Mouse (Mus musculus): ENCODE measurements around the gene Poln. TPM values are rescaled to one million over a fixed set of nuclear protein-coding genes. Genes with fewer than 3 reads are reported as not detected.

The Poln gene
- polyA plus RNA-seq, 1 experiment, result 1.5 TPM

DNA sequence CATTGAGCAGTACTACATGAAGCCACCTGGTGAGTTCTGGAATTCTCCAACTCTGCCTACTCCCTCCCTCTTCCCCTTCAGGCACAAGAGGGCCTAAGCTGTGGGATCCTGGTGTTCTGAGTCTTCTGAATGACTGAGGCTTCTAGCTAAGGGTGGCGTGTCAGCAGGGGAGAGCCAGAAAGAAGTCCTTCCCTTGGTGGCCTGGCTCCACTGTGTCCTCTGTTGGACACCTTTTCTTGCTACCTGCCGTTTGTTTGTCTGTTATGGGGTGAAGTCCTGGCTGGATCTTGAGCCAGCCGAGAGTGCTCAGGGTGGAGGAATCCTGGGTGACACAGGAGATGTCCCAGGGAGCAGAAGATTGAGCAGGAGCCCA is 170.8 kb downstream of the Poln start:
- no peaks in the 10 kb centered on the region for H3K36me3 ChIP-seq (ENCODE audit: control insufficient read depth, insufficient read depth, low read length, poor library complexity, severe bottlenecking)
- peaks cover 2% of the 10 kb centered on the region for H3K4me1 ChIP-seq (ENCODE audit: control insufficient read depth, insufficient read depth, low read length)
- peaks cover 11% of the 10 kb centered on the region; the same call in 1 of the 2 replicates for H3K27me3 ChIP-seq (ENCODE audit: control insufficient read depth, insufficient read depth, low read length, poor library complexity, severe bottlenecking)
- H3K9me3 ChIP-seq (replicated peaks; ENCODE audit: control insufficient read depth, insufficient read depth, low read length, poor library complexity, severe bottlenecking), result no peaks in the 10 kb centered on the region
- TF ChIP-seq EP300 (IDR thresholded peaks at IDR 0.05; ENCODE audit: insufficient read depth, low read depth, low read length) (no peak), POLR2A (IDR thresholded peaks at IDR 0.05; ENCODE audit: insufficient read depth, low read length) (no peak), CTCF (IDR thresholded peaks at IDR 0.05; ENCODE audit: low read depth, low read length) (no peak)
- no peak overlapping the region for H3K4me3 ChIP-seq (ENCODE audit: low read depth, low read length)
- no peak overlapping the region for H3K9ac ChIP-seq (ENCODE audit: low read depth, poor library complexity, severe bottlenecking)
- H3K27ac ChIP-seq (ENCODE audit: insufficient read depth, low read length), result no peak overlapping the region

DNA sequence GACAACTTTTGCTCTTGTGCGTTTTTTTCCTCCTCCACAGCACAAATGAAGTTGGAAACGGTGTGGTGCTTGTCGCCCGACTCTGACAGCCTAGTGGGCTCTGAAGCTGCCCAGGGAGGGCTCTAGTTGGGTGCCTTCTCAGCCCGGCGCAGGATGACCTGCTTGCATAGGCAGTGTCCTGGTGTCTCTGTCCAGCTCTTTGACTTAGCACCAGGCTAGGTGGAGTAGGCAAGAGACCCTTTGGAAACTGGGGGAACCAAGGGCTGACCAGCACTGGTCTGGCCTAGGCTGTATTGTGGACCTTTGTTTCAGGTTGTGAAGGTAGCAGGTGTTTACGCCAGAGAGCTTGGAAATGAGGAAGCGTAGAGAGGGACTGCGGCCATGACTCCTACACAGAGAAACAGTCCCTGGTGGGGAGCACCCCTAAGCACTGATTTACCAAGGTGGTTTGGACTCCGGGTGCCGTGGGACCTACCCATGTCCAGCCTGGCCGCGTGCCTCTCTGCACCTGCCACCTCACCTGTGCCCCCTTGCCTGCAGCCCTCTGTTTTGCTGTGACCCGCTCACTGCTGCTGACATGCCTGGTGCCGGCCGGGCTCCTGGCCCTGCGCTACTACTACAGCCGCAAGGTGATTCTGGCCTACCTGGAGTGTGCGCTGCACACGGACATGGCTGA is 171.3 kb downstream of the Poln start:
- peaks cover 2% of the 10 kb centered on the region for H3K4me1 ChIP-seq (ENCODE audit: control insufficient read depth, insufficient read depth, low read length)
- H3K36me3 ChIP-seq (ENCODE audit: control insufficient read depth, insufficient read depth, low read length, poor library complexity, severe bottlenecking), result no peaks in the 10 kb centered on the region
- peaks cover 11% of the 10 kb centered on the region; the same call in 1 of the 2 replicates for H3K27me3 ChIP-seq (ENCODE audit: control insufficient read depth, insufficient read depth, low read length, poor library complexity, severe bottlenecking)
- H3K9ac ChIP-seq (ENCODE audit: low read depth, poor library complexity, severe bottlenecking), result no peak overlapping the region
- no peak overlapping the region for H3K27ac ChIP-seq (ENCODE audit: insufficient read depth, low read length)
- H3K4me3 ChIP-seq (ENCODE audit: low read depth, low read length), result peak overlapping the region; percentile 71
- TF ChIP-seq POLR2A (IDR thresholded peaks at IDR 0.05; ENCODE audit: insufficient read depth, low read length) (no peak), EP300 (IDR thresholded peaks at IDR 0.05; ENCODE audit: insufficient read depth, low read depth, low read length) (no peak), CTCF (IDR thresholded peaks at IDR 0.05; ENCODE audit: low read depth, low read length) (no peak)
- no peaks in the 10 kb centered on the region for H3K9me3 ChIP-seq (replicated peaks; ENCODE audit: control insufficient read depth, insufficient read depth, low read length, poor library complexity, severe bottlenecking)

DNA sequence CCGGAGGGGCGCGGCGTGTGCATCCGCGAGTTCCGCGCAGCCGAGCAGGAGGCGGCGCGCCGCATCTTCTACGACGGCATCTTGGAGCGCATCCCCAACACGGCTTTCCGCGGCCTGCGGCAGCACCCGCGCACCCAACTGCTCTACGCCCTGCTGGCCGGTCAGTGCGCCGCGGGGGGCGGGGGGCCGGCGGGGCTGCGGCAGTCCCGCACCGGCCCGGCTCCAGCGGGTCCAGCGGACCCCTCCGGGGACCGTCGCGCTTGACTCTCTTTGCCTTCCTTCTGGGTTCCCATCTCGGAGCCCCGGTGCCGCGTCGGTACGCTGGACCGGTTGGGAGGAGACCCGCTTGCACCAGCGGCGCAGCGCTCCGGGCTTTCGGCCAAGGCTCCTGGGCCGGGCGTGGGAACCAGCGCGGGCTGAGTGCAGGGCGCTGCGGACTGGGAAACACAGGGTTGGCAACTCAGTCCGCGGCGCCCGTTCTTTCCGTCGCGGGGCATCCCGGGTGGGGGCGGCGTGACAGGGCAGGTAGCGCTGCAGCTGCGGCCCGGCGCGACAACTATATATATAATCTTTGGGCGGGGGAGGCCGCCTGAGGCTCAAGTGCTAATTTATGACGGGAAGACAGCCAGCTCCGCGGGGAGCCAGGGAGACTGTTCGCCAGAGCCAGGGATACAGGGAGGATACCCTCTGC is 172.1 kb downstream of the Poln start:
- H3K9ac ChIP-seq (ENCODE audit: low read depth, poor library complexity, severe bottlenecking), result peak overlapping the region; percentile 66
- H3K4me1 ChIP-seq (ENCODE audit: control insufficient read depth, insufficient read depth, low read length), result peaks cover 2% of the 10 kb centered on the region
- peak overlapping the region; percentile 71 for H3K4me3 ChIP-seq (ENCODE audit: low read depth, low read length)
- H3K27me3 ChIP-seq (ENCODE audit: control insufficient read depth, insufficient read depth, low read length, poor library complexity, severe bottlenecking), result peaks cover 11% of the 10 kb centered on the region; the same call in 1 of the 2 replicates
- H3K9me3 ChIP-seq (replicated peaks; ENCODE audit: control insufficient read depth, insufficient read depth, low read length, poor library complexity, severe bottlenecking), result no peaks in the 10 kb centered on the region
- H3K36me3 ChIP-seq (ENCODE audit: control insufficient read depth, insufficient read depth, low read length, poor library complexity, severe bottlenecking), result no peaks in the 10 kb centered on the region
- no peak for TF ChIP-seq EP300 (IDR thresholded peaks at IDR 0.05; ENCODE audit: insufficient read depth, low read depth, low read length)
- no peak for TF ChIP-seq CTCF (IDR thresholded peaks at IDR 0.05; ENCODE audit: low read depth, low read length)
- no peak overlapping the region for H3K27ac ChIP-seq (ENCODE audit: insufficient read depth, low read length)

DNA sequence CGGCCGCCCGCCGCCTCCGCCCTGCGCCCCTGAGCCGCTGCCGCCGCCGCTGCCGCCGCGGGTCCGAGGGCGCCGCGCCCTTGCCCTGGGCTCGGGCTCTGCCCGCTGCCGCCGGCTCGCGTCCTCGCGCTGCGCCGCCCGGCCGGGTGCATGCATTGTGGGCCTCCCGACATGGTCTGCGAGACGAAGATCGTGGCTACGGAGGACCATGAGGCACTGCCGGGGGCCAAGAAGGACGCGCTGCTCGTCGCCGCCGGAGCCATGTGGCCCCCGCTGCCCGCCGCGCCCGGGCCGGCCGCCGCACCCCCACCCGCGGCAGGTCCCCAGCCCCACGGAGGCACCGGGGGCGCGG is 172.6 kb downstream of the Poln start:
- TF ChIP-seq POLR2A (IDR thresholded peaks at IDR 0.05; ENCODE audit: insufficient read depth, low read length), result no peak
- no peak for TF ChIP-seq EP300 (IDR thresholded peaks at IDR 0.05; ENCODE audit: insufficient read depth, low read depth, low read length)
- TF ChIP-seq CTCF (IDR thresholded peaks at IDR 0.05; ENCODE audit: low read depth, low read length), result no peak
- Histone ChIP-seq H3K9ac (ENCODE audit: low read depth, poor library complexity, severe bottlenecking) (peak overlapping the region; percentile 66), H3K27me3 (ENCODE audit: control insufficient read depth, insufficient read depth, low read length, poor library complexity, severe bottlenecking) (peaks cover 11% of the 10 kb centered on the region; the same call in 1 of the 2 replicates), H3K4me1 (ENCODE audit: control insufficient read depth, insufficient read depth, low read length) (peaks cover 2% of the 10 kb centered on the region), H3K27ac (ENCODE audit: insufficient read depth, low read length) (no peak overlapping the region), H3K4me3 (ENCODE audit: low read depth, low read length) (peak overlapping the region; percentile 71), H3K36me3 (ENCODE audit: control insufficient read depth, insufficient read depth, low read length, poor library complexity, severe bottlenecking) (no peaks in the 10 kb centered on the region), H3K9me3 (replicated peaks; ENCODE audit: control insufficient read depth, insufficient read depth, low read length, poor library complexity, severe bottlenecking) (no peaks in the 10 kb centered on the region)

DNA sequence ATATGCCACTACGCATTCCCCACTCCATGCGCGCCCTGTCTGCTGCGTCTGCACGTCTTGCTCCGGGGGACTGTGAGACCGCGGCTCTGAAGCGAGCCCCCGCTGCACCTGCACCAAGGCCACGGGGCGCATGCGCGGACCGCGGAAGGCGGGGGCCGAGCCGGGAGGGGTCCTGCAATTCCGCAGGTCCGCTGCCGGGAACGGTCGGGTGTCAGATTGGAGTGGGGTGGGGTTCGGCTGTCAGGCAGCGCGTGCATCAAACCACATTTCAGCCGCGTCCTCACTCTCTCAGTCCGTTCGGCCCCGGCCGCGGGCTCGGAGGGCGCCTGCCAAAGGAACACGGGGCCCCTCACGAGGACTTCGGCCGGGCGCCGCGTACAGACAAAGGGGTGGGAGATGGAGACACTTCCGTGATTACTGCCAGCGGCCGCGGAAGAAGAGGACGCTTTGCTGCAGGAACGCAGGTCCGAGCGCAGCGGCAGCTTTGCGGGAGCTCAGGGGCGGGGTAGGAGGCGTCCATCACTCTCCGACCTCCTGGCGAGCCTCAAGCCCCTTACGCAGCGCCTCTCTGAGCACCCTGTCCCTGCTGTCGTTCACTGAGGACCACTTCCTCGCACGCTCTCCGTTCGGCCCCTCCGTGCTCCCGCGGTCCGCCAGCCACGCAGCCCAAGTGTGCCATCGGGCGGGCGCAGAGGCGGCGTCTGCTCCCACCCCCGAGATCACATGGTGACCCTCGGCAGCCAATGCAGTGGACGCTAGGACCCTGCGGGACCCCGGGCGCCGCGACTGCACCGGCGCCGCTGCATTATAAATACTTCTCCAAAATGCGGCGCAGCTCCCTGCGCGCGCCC is 173.2 kb downstream of the Poln start, which contains the start of gene Nat8l:
Gene Nat8l (plus strand): TSS at position 142 of the 851 bp plus-strand sequence.
- H3K4me1 ChIP-seq (ENCODE audit: control insufficient read depth, insufficient read depth, low read length), result peaks cover 2% of the 10 kb centered on the region
- peak within 1 kb of the TSS; percentile 71 for H3K4me3 ChIP-seq (ENCODE audit: low read depth, low read length)
- H3K36me3 ChIP-seq (ENCODE audit: control insufficient read depth, insufficient read depth, low read length, poor library complexity, severe bottlenecking), result no peaks in the 10 kb centered on the region
- no peak for TF ChIP-seq EP300 (IDR thresholded peaks at IDR 0.05; ENCODE audit: insufficient read depth, low read depth, low read length)
- TF ChIP-seq CTCF (IDR thresholded peaks at IDR 0.05; ENCODE audit: low read depth, low read length), result no peak
- TF ChIP-seq POLR2A (IDR thresholded peaks at IDR 0.05; ENCODE audit: insufficient read depth, low read length), result no peak
- no peak within 1 kb of the TSS for H3K27ac ChIP-seq (ENCODE audit: insufficient read depth, low read length)
- H3K9ac ChIP-seq (ENCODE audit: low read depth, poor library complexity, severe bottlenecking), result peak within 1 kb of the TSS; percentile 66
- H3K27me3 ChIP-seq (ENCODE audit: control insufficient read depth, insufficient read depth, low read length, poor library complexity, severe bottlenecking), result peaks cover 11% of the 10 kb centered on the region; the same call in 1 of the 2 replicates
- H3K9me3 ChIP-seq (replicated peaks; ENCODE audit: control insufficient read depth, insufficient read depth, low read length, poor library complexity, severe bottlenecking), result no peaks in the 10 kb centered on the region
